Comparison of ENCODE assay signal across 22 mouse cellular contexts in the genomic region with DNA sequence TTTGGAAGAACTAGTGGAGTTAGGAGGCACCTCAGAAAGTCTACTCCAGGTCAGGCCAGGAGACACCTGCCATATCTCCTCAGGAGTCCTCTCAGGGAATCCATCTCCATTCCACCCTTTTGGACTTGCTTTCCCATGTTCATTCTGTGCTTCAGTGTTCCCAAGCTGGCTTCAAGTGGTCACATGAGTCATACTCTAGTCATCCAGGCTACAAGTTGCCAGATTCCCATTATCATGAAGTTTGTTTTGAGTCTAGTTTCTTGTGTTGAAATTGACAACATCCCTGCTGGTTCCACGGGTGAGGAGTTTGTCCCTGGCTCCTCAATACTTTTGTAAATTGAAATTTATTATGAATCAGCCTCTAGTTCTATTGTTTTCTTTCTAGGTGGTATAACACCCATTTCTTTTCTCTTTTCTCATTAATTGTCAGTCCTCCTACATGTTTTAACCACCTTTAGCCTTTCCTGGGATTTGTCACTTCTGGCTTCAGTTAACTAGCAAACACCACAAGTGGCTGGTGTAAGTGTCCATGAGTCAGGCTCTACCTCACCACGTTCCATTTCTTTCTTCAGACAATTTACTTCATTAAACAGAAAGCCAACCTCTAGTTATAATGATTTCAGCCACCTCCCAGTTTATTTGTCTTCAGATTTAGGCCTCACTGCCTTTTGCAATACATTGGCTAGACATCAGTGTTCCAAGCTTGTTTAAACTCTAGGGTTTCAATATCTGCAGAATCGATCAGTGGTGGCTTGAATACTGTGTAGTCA. TPM values are rescaled to one million over a fixed set of nuclear protein-coding genes. Genes with fewer than 3 reads are reported as not detected.
DNase-seq lines count a peak whose midpoint lies in the region; ATAC-seq and TF ChIP-seq lines count a peak whose summit lies in the region.
"Had no signal": no experiment of that assay in that cellular context is flagged by ENCODE, and none has a peak within 500 bp of the region (broad histone marks: within the 10 kb centered on the region; RNA-seq: fewer than 3 reads in every experiment).

No protein-coding gene starts in this region.

- peak overlapping the region; percentile 57 for H3K27ac ChIP-seq in gastrocnemius, adult 2 months
- no peak overlapping the region for H3K27ac ChIP-seq in neural tube, embryonic 15.5 days (replicated peaks)
- H3K27ac ChIP-seq: embryonic facial prominence, embryonic 15.5 days; hindbrain, embryonic 13.5 days; kidney, postnatal 0 days; midbrain, embryonic 10.5 days had no signal

- H3K9ac ChIP-seq in neural tube, embryonic 15.5 days (replicated peaks), result no peak overlapping the region
- H3K9ac ChIP-seq: embryonic facial prominence, embryonic 15.5 days; hindbrain, embryonic 13.5 days had no signal

- H3K4me1 ChIP-seq in neural tube, embryonic 15.5 days, result no peaks in the 10 kb centered on the region
- H3K4me1 ChIP-seq: embryonic facial prominence, embryonic 15.5 days; hindbrain, embryonic 13.5 days; midbrain, embryonic 10.5 days had no signal

- 0 out of 2 replicates have a peak, but pooled peaks cover 2% of the 10 kb centered on the region for H3K9me3 ChIP-seq in neural tube, embryonic 15.5 days (replicated peaks)
- H3K9me3 ChIP-seq: embryonic facial prominence, embryonic 15.5 days; G1E; hindbrain, embryonic 13.5 days; midbrain, embryonic 10.5 days had no signal

- H3K27me3 ChIP-seq in neural tube, embryonic 15.5 days (replicated peaks), result no peaks in the 10 kb centered on the region
- H3K27me3 ChIP-seq: CH12.LX; embryonic facial prominence, embryonic 15.5 days; hindbrain, embryonic 13.5 days had no signal

- H3K4me2 ChIP-seq in neural tube, embryonic 15.5 days, result no peak overlapping the region
- H3K4me2 ChIP-seq: embryonic facial prominence, embryonic 15.5 days; hindbrain, embryonic 13.5 days; liver, embryonic 11.5 days had no signal

- intact Hi-C loops in gastrocnemius, adult 2 months (cut with DNase I), result loop anchor here (5.0 kb wide), 1 partner anchor 229 kb away; no protein-coding TSS in a partner anchor
- intact Hi-C loops in gastrocnemius, postnatal 14 days (cut with DNase I; ENCODE audit: low total_unique reads), result no loop called here

- no peak for TF ChIP-seq CTCF in gastrocnemius, adult 2 months (IDR thresholded peaks at IDR 0.05)

- DNase-seq in gastrocnemius, adult 2 months, result no peak
- DNase-seq in gastrocnemius, postnatal 14 days, result no peak
- DNase-seq in kidney, adult 9 months, result peak; percentile 3
- no peak for DNase-seq in kidney, postnatal 10 days
- DNase-seq in brain, adult 2 months (ENCODE audit: low read depth, low spot score), result peak; percentile 6
- no peak for DNase-seq in thymus, postnatal 10 days (ENCODE audit: low spot score in 2 of 2)
- DNase-seq: adrenal gland, postnatal 25 days; cerebellum, adult 9-11 months; kidney, adult 11 months; lung, adult 18-20 months; lung, postnatal 10 days; spleen, adult 18-20 months had no signal

- WGBS in neural tube, embryonic 15.5 days, result 88% methylated on average over 3 of the region's 3 CpGs

- no peaks in the 10 kb centered on the region for H3K36me3 ChIP-seq in neural tube, embryonic 15.5 days
- H3K36me3 ChIP-seq: embryonic facial prominence, embryonic 15.5 days; G1E; hindbrain, embryonic 13.5 days; midbrain, embryonic 10.5 days had no signal

- H3K4me3 ChIP-seq in gastrocnemius, adult 2 months, result no peak overlapping the region
- no peak overlapping the region for H3K4me3 ChIP-seq in neural tube, embryonic 15.5 days (replicated peaks)
- H3K4me3 ChIP-seq: embryonic facial prominence, embryonic 15.5 days; hindbrain, embryonic 13.5 days; midbrain, embryonic 10.5 days had no signal

- no peak for ATAC-seq in neural tube, embryonic 15.5 days (ENCODE audit: low FRiP score)
- ATAC-seq in monocyte, adult 5-6 weeks (replicated peaks; ENCODE audit: insufficient number of reproducible peaks, low FRiP score, low TSS enrichment, poor library complexity, severe bottlenecking), result no peak
- ATAC-seq: midbrain, embryonic 16.5 days had no signal

RNA-seq across cellular contexts. Expression of gene Ccnl1, which starts 49.8 kb away (rescaled TPM):
- total RNA-seq in gastrocnemius, adult 2 months (2021), result 10 to 100 TPM; 15.5 to 19.0 TPM
- total RNA-seq in gastrocnemius, postnatal 14 days (2021), result 10 to 100 TPM; 16.1 to 18.8 TPM
- 63.4 and 68.3 TPM in 2 replicates for polyA plus RNA-seq in neural tube, embryonic 15.5 days (2015; fragmentation: Nextera tagmentation; extraction: Ambion mirVana)
- 637 to 1,006 TPM (median 735 TPM) in 3 replicates for total RNA-seq in monocyte, adult 5-6 weeks (2017)

Comparison
In these comparisons a context has a peak if more than half of its experiments do, and no peak if none do; other contexts are left out.
1. DNase-seq: peak in kidney, adult 9 months (single experiment) and brain, adult 2 months (single experiment); none in gastrocnemius, adult 2 months (single experiment), gastrocnemius, postnatal 14 days (single experiment), kidney, postnatal 10 days (single experiment) and thymus, postnatal 10 days (0 of 2).
2. RNA of gene Ccnl1, which starts 49.8 kb away (total RNA-seq): 637 to 1,006 TPM in monocyte, adult 5-6 weeks; 15.5 to 19.0 TPM in gastrocnemius, adult 2 months and 16.1 to 18.8 TPM in gastrocnemius, postnatal 14 days; every median in the first group is over 10 times any median in the second.